Mouse (Mus musculus) CH12.LX (cell line): Measurements from ENCODE around the gene Tcea3. TPM values are rescaled to one million over a fixed set of nuclear protein-coding genes. Genes with fewer than 3 reads are reported as not detected.

ENCODE experiments used
- DNase-seq: peaks from one replicate; pipeline ENCODE4 v3.0.0-alpha.2; 2013; ENCODE audit errors: extremely low read depth
- H3K27ac ChIP-seq: 2 replicates; pipeline ENCODE4 v1.5.1; 2012; ENCODE audit warnings: low read depth, mild to moderate bottlenecking, control low read depth, moderate library complexity; ENCODE audit not compliant: insufficient read depth
- H3K27me3 ChIP-seq: replicated peaks from 2 replicates; pipeline ENCODE3; 2012; ENCODE audit warnings: inconsistent platforms
- H3K36me3 ChIP-seq, 2 experiments: replicated peaks in 1 of 2; 2 replicates each; pipeline versions ENCODE3 to v1.6.1; 2012; ENCODE audit warnings: inconsistent platforms in 1 of 2, low read length in 1 of 2, mild to moderate bottlenecking in 1 of 2, mixed read lengths in 1 of 2, moderate library complexity in 1 of 2; ENCODE audit not compliant: control insufficient read depth in 1 of 2, insufficient read depth in 1 of 2
- H3K4me1 ChIP-seq, 2 experiments: 2 replicates each; pipeline ENCODE4 v1.6.1; 2012; ENCODE audit warnings: inconsistent platforms in 1 of 2, moderate library complexity in 1 of 2; ENCODE audit not compliant: insufficient read depth in 2 of 2, control insufficient read depth in 1 of 2
- H3K4me2 ChIP-seq: 2 replicates; pipeline ENCODE4 v1.6.1; 2012; ENCODE audit warnings: low read depth, mild to moderate bottlenecking, control low read depth; ENCODE audit not compliant: poor library complexity, insufficient read depth, severe bottlenecking
- H3K4me3 ChIP-seq, 3 experiments: fragments of 150-350 bp in 1 of 3; sonication (generic) in 1 of 3; replicated peaks in 1 of 3; 2 replicates each; pipeline versions ENCODE3 to v1.5.1; 2011 to 2012; ENCODE audit warnings: low read depth in 2 of 3, low read length in 2 of 3, mild to moderate bottlenecking in 2 of 3, moderate library complexity in 2 of 3, control low read depth in 1 of 3, improper control_type of control experiment in 1 of 3, inconsistent platforms in 1 of 3, mixed read lengths in 1 of 3; ENCODE audit not compliant: poor library complexity in 1 of 3
- H3K79me2 ChIP-seq: replicated peaks from 2 replicates; pipeline ENCODE4 v1.6.1; 2012; ENCODE audit warnings: mild to moderate bottlenecking, moderate library complexity; ENCODE audit not compliant: control insufficient read depth, poor library complexity, insufficient read depth, severe bottlenecking; ENCODE audit errors: extremely low read depth
- H3K9ac ChIP-seq: 2 replicates; pipeline ENCODE4 v1.6.1; 2012; ENCODE audit warnings: low read depth, mild to moderate bottlenecking, control low read depth, moderate library complexity; ENCODE audit not compliant: insufficient read depth
- H3K9me3 ChIP-seq: replicated peaks from 2 replicates; pipeline ENCODE3; 2012; ENCODE audit warnings: low read length, inconsistent platforms, mixed read lengths
- CHD1 ChIP-seq: IDR thresholded peaks from 2 replicates; pipeline ENCODE4 v1.6.1; 2012; ENCODE audit warnings: low read depth, low read length, improper control_type of control experiment, inconsistent platforms
- CHD2 ChIP-seq: IDR thresholded peaks from 2 replicates; pipeline ENCODE4 v1.6.1; 2011; ENCODE audit warnings: low read length, improper control_type of control experiment
- E2F4 ChIP-seq: IDR thresholded peaks from 2 replicates; pipeline ENCODE4 v1.6.1; 2011; ENCODE audit warnings: low read depth, low read length, improper control_type of control experiment; ENCODE audit not compliant: insufficient replicate concordance
- ELF1 ChIP-seq: IDR thresholded peaks from 2 replicates; pipeline ENCODE4 v1.6.1; 2014; ENCODE audit warnings: low read depth, mild to moderate bottlenecking, inconsistent platforms, low read length, improper control_type of control experiment
- EP300 ChIP-seq: IDR thresholded peaks from 2 replicates; pipeline ENCODE4 v1.6.1; 2011; ENCODE audit warnings: low read length, improper control_type of control experiment
- HCFC1 ChIP-seq: IDR thresholded peaks from 2 replicates; pipeline ENCODE4 v1.6.1; 2012; ENCODE audit warnings: low read depth, mild to moderate bottlenecking, inconsistent platforms, low read length, improper control_type of control experiment
- JUND ChIP-seq: conservative IDR thresholded peaks from 2 replicates; pipeline ENCODE4 v1.6.1; 2011; ENCODE audit warnings: low read depth, low read length, improper control_type of control experiment
- MAFK ChIP-seq: IDR thresholded peaks from 2 replicates; pipeline ENCODE4 v1.6.1; 2011; ENCODE audit warnings: low read length, improper control_type of control experiment; ENCODE audit not compliant: insufficient replicate concordance
- MAX ChIP-seq: IDR thresholded peaks from 2 replicates; pipeline ENCODE4 v1.6.1; 2011; ENCODE audit warnings: low read length, improper control_type of control experiment
- MAZ ChIP-seq: IDR thresholded peaks from 2 replicates; pipeline ENCODE4 v1.6.1; 2012; ENCODE audit warnings: low read depth, mild to moderate bottlenecking, inconsistent platforms, low read length, improper control_type of control experiment, moderate library complexity
- MXI1 ChIP-seq: IDR thresholded peaks from 2 replicates; pipeline ENCODE4 v1.6.1; 2011; ENCODE audit warnings: mild to moderate bottlenecking, low read depth, low read length, improper control_type of control experiment
- MYC ChIP-seq: IDR thresholded peaks from 2 replicates; pipeline ENCODE4 v1.6.1; 2011; ENCODE audit warnings: low read depth, mild to moderate bottlenecking, improper control_type of control experiment, low read length
- NELFE ChIP-seq: IDR thresholded peaks from 2 replicates; pipeline ENCODE4 v1.6.1; 2011; ENCODE audit warnings: low read depth, low read length, improper control_type of control experiment
- POLR2A ChIP-seq: IDR thresholded peaks from 2 replicates; pipeline ENCODE4 v1.6.1; 2011; ENCODE audit warnings: low read depth, mild to moderate bottlenecking, improper control_type of control experiment, low read length
- RAD21 ChIP-seq: IDR thresholded peaks from 2 replicates; pipeline ENCODE4 v1.6.1; 2011; ENCODE audit warnings: low read depth, mild to moderate bottlenecking, low read length, improper control_type of control experiment, moderate library complexity
- RCOR1 ChIP-seq: conservative IDR thresholded peaks from 2 replicates; pipeline ENCODE4 v1.6.1; 2012; ENCODE audit warnings: low read depth, mild to moderate bottlenecking, inconsistent platforms, low read length, improper control_type of control experiment
- SMC3 ChIP-seq: IDR thresholded peaks from 2 replicates; pipeline ENCODE4 v1.6.1; 2011; ENCODE audit warnings: low read depth, low read length, improper control_type of control experiment
- TBP ChIP-seq: conservative IDR thresholded peaks from 2 replicates; pipeline ENCODE4 v1.6.1; 2011; ENCODE audit warnings: low read depth, low read length, improper control_type of control experiment
- UBTF ChIP-seq: IDR thresholded peaks from 2 replicates; pipeline ENCODE4 v1.6.1; 2012; ENCODE audit warnings: low read depth, mild to moderate bottlenecking, inconsistent platforms, low read length, improper control_type of control experiment, moderate library complexity
- USF2 ChIP-seq: conservative IDR thresholded peaks from 2 replicates; pipeline ENCODE4 v1.6.1; 2011; ENCODE audit warnings: low read depth, low read length, improper control_type of control experiment
- ZKSCAN1 ChIP-seq: IDR thresholded peaks from 2 replicates; pipeline ENCODE4 v1.6.1; 2012; ENCODE audit warnings: low read depth, inconsistent platforms, low read length, improper control_type of control experiment, borderline replicate concordance
- ZMIZ1 ChIP-seq: IDR thresholded peaks from 2 replicates; pipeline ENCODE4 v1.6.1; 2012; ENCODE audit warnings: low read depth, mild to moderate bottlenecking, inconsistent platforms, low read length, improper control_type of control experiment
- dilution Hi-C: fragments of 300-500 bp; cut with MboI; formaldehyde crosslinking; loops from 2 replicates; pipeline ENCODE4 v1.14.3; 2020; ENCODE audit warnings: low sequenced_read_pairs; ENCODE audit not compliant: extremely low pct_unique_long_range_greater_than_20kb, extremely low pct_ligation_motif_present
- in situ Hi-C: fragments of 300-500 bp; cut with MboI; formaldehyde crosslinking; loops from 3 replicates; pipeline ENCODE4 v1.14.3; 2019; ENCODE audit warnings: low sequenced_read_pairs, low pct_ligation_motif_present, low pct_unique_long_range_greater_than_20kb, mixed read lengths
- polyA plus RNA-seq: library from polyadenylated mRNA; unstranded; fragments of >175 nt; gene quantifications from 2 replicates; pipeline ENCODE4 v1.2.1, GENCODE M21; 2012; ENCODE audit warnings: low read depth; ENCODE audit not compliant: insufficient read length
- total RNA-seq, 2 experiments: library from RNA; depleted of rRNA; stranded (reverse); fragments of 300-350 nt in 1 of 2; fragments of >200 nt in 1 of 2; gene quantifications; 2 replicates each; pipeline ENCODE4 v1.2.3; 2012 to 2014

Gene Tcea3
- total and polyA plus RNA-seq, 3 experiments = not detected

DNA sequence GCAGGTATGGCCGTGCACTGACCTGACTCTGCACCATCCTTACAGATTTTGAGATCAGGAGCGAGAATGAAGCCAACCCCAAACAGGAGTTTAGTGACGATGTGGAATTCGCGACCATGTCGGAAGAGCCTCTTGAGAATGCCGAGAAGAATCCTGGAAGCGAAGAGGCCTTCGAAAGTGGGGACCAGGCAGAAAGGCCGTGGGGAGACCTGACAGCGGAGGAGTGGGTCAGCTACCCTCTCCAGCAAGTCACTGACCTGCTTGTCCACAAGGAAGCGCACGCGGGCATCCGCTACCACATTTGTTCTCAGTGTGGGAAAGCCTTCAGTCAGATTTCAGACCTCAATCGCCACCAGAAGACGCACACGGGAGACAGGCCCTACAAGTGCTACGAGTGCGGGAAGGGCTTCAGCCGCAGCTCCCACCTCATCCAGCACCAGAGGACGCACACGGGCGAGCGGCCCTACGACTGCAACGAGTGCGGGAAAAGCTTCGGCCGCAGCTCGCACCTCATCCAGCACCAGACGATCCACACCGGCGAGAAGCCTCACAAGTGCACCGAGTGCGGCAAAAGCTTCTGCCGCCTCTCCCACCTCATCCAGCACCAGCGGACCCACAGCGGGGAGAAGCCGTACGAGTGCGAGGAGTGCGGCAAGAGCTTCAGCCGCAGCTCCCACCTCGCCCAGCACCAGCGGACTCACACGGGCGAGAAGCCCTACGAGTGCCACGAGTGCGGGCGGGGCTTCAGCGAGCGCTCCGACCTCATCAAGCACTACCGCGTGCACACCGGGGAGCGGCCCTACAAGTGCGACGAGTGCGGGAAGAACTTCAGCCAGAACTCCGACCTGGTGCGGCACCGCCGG, 42.6 kb downstream of the Tcea3 start:
- in situ Hi-C loops = no loop called here
- Histone ChIP-seq H3K4me1 (peaks cover 0 to 11% of the 10 kb centered on the region in 2 experiments; a peak in 2 of 4 replicates), H3K79me2 (no peaks in the 10 kb centered on the region), H3K4me2 (no peak overlapping the region), H3K27me3 (no peaks in the 10 kb centered on the region), H3K9me3 (peaks cover 12% of the 10 kb centered on the region), H3K36me3 (peaks cover 38 to 62% of the 10 kb centered on the region in 2 experiments), H3K4me3 (no peak overlapping the region), H3K9ac (no peak overlapping the region), H3K27ac (no peak overlapping the region)
- no peak for TF ChIP-seq RCOR1
- no peak for TF ChIP-seq SMC3
- TF ChIP-seq USF2 = no peak
- no peak for TF ChIP-seq ELF1
- TF ChIP-seq ZMIZ1 = no peak
- no peak for TF ChIP-seq MAZ
- no peak for TF ChIP-seq POLR2A
- TF ChIP-seq CHD1 = no peak
- no peak for TF ChIP-seq NELFE
- no peak for TF ChIP-seq MYC
- no peak for TF ChIP-seq EP300
- no peak for TF ChIP-seq ZKSCAN1
- TF ChIP-seq RAD21 = no peak
- no peak for TF ChIP-seq UBTF
- no peak for TF ChIP-seq JUND
- no peak for TF ChIP-seq CHD2
- DNase-seq = no peak
- dilution Hi-C loops = no loop called here

DNA sequence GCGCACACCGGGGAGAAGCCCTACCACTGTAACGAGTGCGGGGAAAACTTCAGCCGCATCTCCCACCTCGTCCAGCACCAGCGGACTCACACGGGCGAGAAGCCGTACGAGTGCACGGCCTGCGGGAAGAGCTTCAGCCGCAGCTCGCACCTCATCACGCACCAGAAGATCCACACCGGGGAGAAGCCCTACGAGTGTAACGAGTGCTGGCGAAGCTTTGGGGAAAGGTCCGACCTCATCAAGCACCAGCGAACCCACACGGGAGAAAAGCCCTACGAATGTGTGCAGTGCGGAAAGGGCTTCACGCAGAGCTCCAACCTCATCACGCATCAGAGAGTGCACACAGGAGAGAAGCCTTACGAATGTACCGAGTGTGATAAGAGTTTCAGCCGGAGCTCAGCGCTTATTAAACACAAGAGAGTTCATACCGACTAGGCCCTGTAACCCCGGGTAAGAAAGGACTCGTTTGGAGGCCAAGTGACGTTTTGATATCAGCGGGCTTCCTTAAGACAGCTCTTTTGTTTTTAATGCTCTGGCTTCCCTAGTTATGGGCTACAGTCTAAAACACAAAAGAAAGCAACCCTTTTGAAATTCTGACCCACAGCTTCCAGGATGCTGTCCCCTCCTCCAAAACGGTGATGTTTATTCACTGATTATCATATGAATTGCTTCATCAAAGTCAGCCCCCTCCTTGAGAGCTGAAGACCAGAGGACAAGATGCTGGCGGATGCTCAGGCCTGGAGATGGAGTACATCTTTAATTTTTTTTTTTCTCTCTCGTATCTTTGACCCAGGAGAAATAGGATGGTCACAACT, 43.5 kb downstream of the Tcea3 start:
- Histone ChIP-seq H3K9ac (no peak overlapping the region), H3K27ac (no peak overlapping the region), H3K9me3 (peaks cover 12% of the 10 kb centered on the region), H3K27me3 (no peaks in the 10 kb centered on the region), H3K4me2 (no peak overlapping the region), H3K4me1 (peaks cover 0 to 11% of the 10 kb centered on the region in 2 experiments; a peak in 2 of 4 replicates), H3K36me3 (peaks cover 38 to 62% of the 10 kb centered on the region in 2 experiments), H3K4me3 (no peak overlapping the region), H3K79me2 (no peaks in the 10 kb centered on the region)
- no peak for TF ChIP-seq ZMIZ1
- no peak for TF ChIP-seq MAX
- TF ChIP-seq CHD2 = no peak
- no peak for TF ChIP-seq USF2
- TF ChIP-seq HCFC1 = no peak
- TF ChIP-seq EP300 = no peak
- TF ChIP-seq TBP = no peak
- TF ChIP-seq UBTF = no peak
- no peak for TF ChIP-seq E2F4
- TF ChIP-seq MAFK = no peak
- no peak for TF ChIP-seq MAZ
- TF ChIP-seq MXI1 = no peak
- DNase-seq = no peak
- dilution Hi-C loops (no loop called here), in situ Hi-C loops (no loop called here)
